Mouse (Mus musculus) intestine, postnatal 0 days (tissue): ENCODE results near the gene Padi3. TPM values are rescaled to one million over a fixed set of nuclear protein-coding genes. Genes with fewer than 3 reads are reported as not detected.

Experiments used
- ATAC-seq: fragments of 200-750 bp; cut with Nextera tagmentation; 2 replicates; pipeline ENCODE4 v1.8.0; 2017; ENCODE audit warnings: mild to moderate bottlenecking, moderate TSS enrichment, moderate library complexity
- H3K27ac ChIP-seq: fragments of 300-500 bp; sonication (generic); 2 replicates; pipeline ENCODE4 v1.5.1; 2014; ENCODE audit warnings: mild to moderate bottlenecking, low read depth, low read length, moderate library complexity
- H3K27me3 ChIP-seq: fragments of 300-500 bp; sonication (generic); replicated peaks from 2 replicates; pipeline ENCODE4 v1.6.1; 2014; ENCODE audit warnings: low read length, mixed read lengths; ENCODE audit not compliant: control insufficient read depth, insufficient read depth
- H3K36me3 ChIP-seq: fragments of 300-500 bp; sonication (generic); 2 replicates; pipeline ENCODE4 v1.6.1; 2014; ENCODE audit warnings: mild to moderate bottlenecking, moderate library complexity; ENCODE audit not compliant: control insufficient read depth, insufficient read depth
- H3K4me1 ChIP-seq: fragments of 300-500 bp; sonication (generic); replicated peaks from 2 replicates; pipeline ENCODE4 v1.6.1; 2014; ENCODE audit warnings: antibody characterized with exemption, low read length, mixed read lengths; ENCODE audit not compliant: control insufficient read depth, insufficient read depth
- H3K4me2 ChIP-seq: fragments of 300-500 bp; sonication (generic); replicated peaks from 2 replicates; pipeline ENCODE4 v1.6.1; 2014; ENCODE audit warnings: low read depth, mild to moderate bottlenecking, moderate library complexity
- H3K4me3 ChIP-seq: fragments of 300-500 bp; sonication (generic); 2 replicates; pipeline ENCODE4 v1.5.1; 2014; ENCODE audit warnings: low read depth, low read length
- H3K9ac ChIP-seq: fragments of 300-500 bp; sonication (generic); 2 replicates; pipeline ENCODE4 v1.6.1; 2014; ENCODE audit warnings: mild to moderate bottlenecking, low read depth, low read length
- H3K9me3 ChIP-seq: fragments of 300-500 bp; sonication (generic); 2 replicates; pipeline ENCODE4 v1.6.1; 2016; ENCODE audit warnings: mixed run types; ENCODE audit not compliant: control insufficient read depth
- CTCF ChIP-seq: sonication (generic); IDR thresholded peaks from 2 replicates; pipeline ENCODE4 v1.5.1; 2016; ENCODE audit warnings: low read depth, mild to moderate bottlenecking, control low read depth, antibody characterized with exemption, moderate library complexity
- WGBS: fragments of 180-500 bp; shearing (Covaris S2); extraction: QIAGEN DNeasy Blood & Tissue Kit; methylation state at CpG from one replicate; pipeline ENCODE4 v1.1.7; 2014; 5-methylcytosine and 5-hydroxymethylcytosine counted together
- polyA plus RNA-seq: library from polyadenylated mRNA; unstranded; fragments of >200 nt; fragmentation: Nextera tagmentation; extraction: Ambion mirVana; gene quantifications from 2 replicates; pipeline ENCODE4 v1.2.1, GENCODE M21; 2015

The Padi3 gene
- polyA plus RNA-seq, 1 experiment from 2014 or later: 0.83 TPM

DNA sequence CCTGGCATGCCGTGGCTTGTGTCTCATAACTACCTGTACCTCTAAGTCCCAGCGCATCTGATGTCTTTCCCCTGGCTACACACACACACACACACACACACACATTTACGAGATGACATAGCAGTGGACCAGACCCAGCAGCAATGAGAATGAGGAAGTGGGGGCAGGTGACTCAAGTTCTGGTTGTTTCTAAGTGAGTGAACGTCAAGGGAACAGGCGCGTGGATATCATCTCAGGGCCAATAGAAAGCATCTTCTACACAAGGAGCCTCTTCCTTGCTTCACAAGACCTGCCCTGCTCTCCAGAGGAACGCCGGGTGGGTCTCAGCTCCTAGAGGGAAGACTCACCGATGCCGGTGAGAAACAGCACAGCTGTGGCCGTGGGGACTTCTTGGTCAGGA is 69.8 kb downstream of the Padi3 start:
- 80% methylated on average over 11 of the region's 11 CpGs for WGBS

More for the DNA sequence above, 69.8 kb downstream of the Padi3 start:
- no peak for ATAC-seq
- H3K9ac ChIP-seq: no peak overlapping the region
- H3K4me1 ChIP-seq: no peaks in the 10 kb centered on the region
- no peak for TF ChIP-seq CTCF
- H3K27ac ChIP-seq: no peak overlapping the region
- no peaks in the 10 kb centered on the region for H3K36me3 ChIP-seq
- H3K9me3 ChIP-seq: no peaks in the 10 kb centered on the region
- H3K27me3 ChIP-seq: no peaks in the 10 kb centered on the region
- H3K4me3 ChIP-seq: no peak overlapping the region
- H3K4me2 ChIP-seq: no peak overlapping the region

Other genes with a start within 250 kb of the Padi3 start
- 3.9 and 5.4 TPM in 2 replicates for gene Arhgef10l, start 144.6 kb downstream of the Padi3 start, polyA plus RNA-seq
- 14.6 and 15.6 TPM in 2 replicates for gene Rcc2, start 110.1 kb downstream of the Padi3 start, polyA plus RNA-seq
- not detected in 2 replicates for gene Padi6, start 68.0 kb downstream of the Padi3 start, polyA plus RNA-seq
- 5.4 and 5.5 TPM in 2 replicates for gene Padi4, start 36.4 kb downstream of the Padi3 start, polyA plus RNA-seq
- 0.37 and 0.47 TPM in 2 replicates for gene Padi1, start 35.1 kb upstream of the Padi3 start, polyA plus RNA-seq
- 1.1 and 1.2 TPM in 2 replicates for gene Padi2, start 95.7 kb upstream of the Padi3 start, polyA plus RNA-seq
- gene Sdhb, start 150.6 kb upstream of the Padi3 start, polyA plus RNA-seq: 588 and 627 TPM in 2 replicates
- gene Atp13a2, start 176.2 kb upstream of the Padi3 start, polyA plus RNA-seq: 10.9 and 11.7 TPM in 2 replicates
- 117 and 138 TPM in 2 replicates for gene Mfap2, start 199.8 kb upstream of the Padi3 start, polyA plus RNA-seq
- gene Crocc, start 249.9 kb upstream of the Padi3 start, polyA plus RNA-seq: 1.3 and 1.5 TPM in 2 replicates